Mouse (Mus musculus) hindbrain, embryonic 15.5 days (tissue): ENCODE measurements at regions not wholly inside any gene's neighbourhood (a gene's known extent, or its start where the extent isn't known, plus 50 kb on each side); places are given as distances from the start of the nearest gene placed in this dataset.
"Not testable (repeated sequence)": the region's sequence is repeated elsewhere in the genome, so short reads cannot be mapped to it uniquely, and the experiment has no call there.

Source experiments
- ATAC-seq: fragments of 200-750 bp; cut with Nextera tagmentation; 2 replicates; pipeline ENCODE4 v1.8.0; 2017; ENCODE audit warnings: low read depth, moderate number of reproducible peaks, moderate TSS enrichment; ENCODE audit not compliant: low FRiP score
- H3K27ac ChIP-seq: fragments of 300-500 bp; sonication (generic); replicated peaks from 2 replicates; pipeline ENCODE4 v1.5.1; 2015; ENCODE audit warnings: mild to moderate bottlenecking, inconsistent platforms
- H3K27me3 ChIP-seq: fragments of 300-500 bp; sonication (generic); 2 replicates; pipeline ENCODE4 v1.6.1; 2015; ENCODE audit warnings: control low read depth, inconsistent platforms
- H3K36me3 ChIP-seq: fragments of 300-500 bp; sonication (generic); 2 replicates; pipeline ENCODE4 v1.6.1; 2015; ENCODE audit warnings: control low read depth, inconsistent platforms
- H3K4me1 ChIP-seq: fragments of 300-500 bp; sonication (generic); replicated peaks from 2 replicates; pipeline ENCODE4 v1.6.1; 2015; ENCODE audit warnings: control low read depth, inconsistent platforms
- H3K4me2 ChIP-seq: fragments of 300-500 bp; sonication (generic); 2 replicates; pipeline ENCODE4 v1.6.1; 2015; ENCODE audit warnings: moderate library complexity, mild to moderate bottlenecking, inconsistent platforms
- H3K4me3 ChIP-seq: fragments of 300-500 bp; sonication (generic); 2 replicates; pipeline ENCODE4 v1.5.1; 2015; ENCODE audit warnings: mild to moderate bottlenecking, inconsistent platforms
- H3K9ac ChIP-seq: fragments of 300-500 bp; sonication (generic); 2 replicates; pipeline ENCODE4 v1.6.1; 2015; ENCODE audit warnings: inconsistent platforms
- H3K9me3 ChIP-seq: fragments of 300-500 bp; sonication (generic); 2 replicates; pipeline ENCODE4 v1.6.1; 2016; ENCODE audit warnings: control low read depth, inconsistent platforms
- WGBS: fragments of 180-500 bp; shearing (Covaris S2); methylation state at CpG from one replicate; pipeline ENCODE4 v1.1.7; 2015; 5-methylcytosine and 5-hydroxymethylcytosine counted together

DNA sequence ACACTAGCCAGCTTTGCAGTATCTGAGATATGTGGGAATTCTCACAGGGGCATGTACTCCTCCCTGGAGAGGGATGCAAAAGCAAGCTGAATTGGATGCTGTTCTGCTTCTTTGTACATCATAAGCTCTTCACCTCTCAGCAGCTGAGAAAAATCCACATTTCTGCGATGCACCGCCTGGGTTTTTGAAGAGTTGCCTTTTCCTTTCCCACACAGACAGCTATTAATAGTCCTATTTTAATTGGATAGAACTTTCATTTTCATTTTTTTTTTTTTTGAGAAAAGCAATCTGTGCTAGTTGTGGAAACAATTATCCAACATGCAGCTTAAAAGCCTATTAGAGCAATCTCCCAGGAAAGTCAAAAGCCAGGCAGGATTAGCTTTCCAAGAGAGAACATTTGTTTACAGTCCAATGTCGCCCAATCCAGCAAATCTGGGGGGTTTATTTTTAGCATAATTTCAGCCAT is 105.2 kb upstream of the Gucy1a1 start:
- WGBS = 51% methylated on average over 3 of the region's 3 CpGs
- H3K27me3 ChIP-seq = no peaks in the 10 kb centered on the region
- H3K4me1 ChIP-seq = peaks cover 14% of the 10 kb centered on the region
- H3K4me3 ChIP-seq = no peak overlapping the region
- peak; percentile 74 for ATAC-seq
- peak overlapping the region; percentile 23 for H3K4me2 ChIP-seq
- no peaks in the 10 kb centered on the region for H3K36me3 ChIP-seq
- H3K9me3 ChIP-seq = no peaks in the 10 kb centered on the region
- peak overlapping the region; percentile 83 for H3K27ac ChIP-seq
- no peak overlapping the region for H3K9ac ChIP-seq

DNA sequence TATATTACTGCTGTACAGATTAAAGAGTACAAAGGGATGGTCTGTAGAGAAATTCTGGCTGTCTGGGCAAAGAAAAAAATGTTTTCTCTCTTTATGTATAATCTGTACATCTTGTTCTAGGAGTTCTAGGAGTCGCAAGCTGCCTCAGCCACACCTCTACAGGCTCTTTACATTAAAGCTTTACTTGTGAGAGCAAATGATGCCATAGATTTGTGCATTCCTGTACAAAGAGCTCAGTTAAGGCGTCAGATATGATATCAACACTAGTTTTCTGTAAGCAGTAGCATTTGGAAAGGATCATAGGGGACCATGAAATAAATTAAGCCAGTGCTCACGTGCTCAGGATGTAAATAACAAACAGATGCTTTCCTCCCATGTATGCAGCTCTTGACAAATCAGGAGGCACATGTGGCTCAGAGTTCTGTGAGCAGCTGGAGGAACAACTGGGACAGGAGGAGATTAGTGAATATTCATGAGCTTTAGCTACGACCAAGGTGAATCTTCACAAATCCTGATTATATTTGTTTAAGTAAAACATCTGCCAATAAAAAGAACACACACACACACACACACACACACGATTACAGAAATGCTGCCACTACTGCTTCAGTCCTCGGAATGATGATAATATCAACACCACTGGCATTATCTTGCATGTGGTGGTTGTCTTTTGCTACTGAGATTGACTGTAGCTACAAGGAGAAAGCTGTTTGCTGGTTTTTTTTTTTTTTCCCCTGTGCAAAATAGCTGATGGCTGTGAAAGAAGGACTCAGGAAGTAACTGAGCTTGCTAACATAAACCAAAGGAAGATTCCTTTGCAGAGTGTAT is 104.6 kb upstream of the Gucy1a1 start:
- Histone ChIP-seq H3K9ac (no peak overlapping the region), H3K36me3 (no peaks in the 10 kb centered on the region), H3K27ac (peak overlapping the region; percentile 83), H3K4me1 (peaks cover 14% of the 10 kb centered on the region), H3K9me3 (no peaks in the 10 kb centered on the region), H3K4me2 (peak overlapping the region; percentile 23), H3K4me3 (no peak overlapping the region), H3K27me3 (no peaks in the 10 kb centered on the region)
- ATAC-seq = peak; percentile 80
- 37% methylated on average over 6 of the region's 6 CpGs for WGBS

DNA sequence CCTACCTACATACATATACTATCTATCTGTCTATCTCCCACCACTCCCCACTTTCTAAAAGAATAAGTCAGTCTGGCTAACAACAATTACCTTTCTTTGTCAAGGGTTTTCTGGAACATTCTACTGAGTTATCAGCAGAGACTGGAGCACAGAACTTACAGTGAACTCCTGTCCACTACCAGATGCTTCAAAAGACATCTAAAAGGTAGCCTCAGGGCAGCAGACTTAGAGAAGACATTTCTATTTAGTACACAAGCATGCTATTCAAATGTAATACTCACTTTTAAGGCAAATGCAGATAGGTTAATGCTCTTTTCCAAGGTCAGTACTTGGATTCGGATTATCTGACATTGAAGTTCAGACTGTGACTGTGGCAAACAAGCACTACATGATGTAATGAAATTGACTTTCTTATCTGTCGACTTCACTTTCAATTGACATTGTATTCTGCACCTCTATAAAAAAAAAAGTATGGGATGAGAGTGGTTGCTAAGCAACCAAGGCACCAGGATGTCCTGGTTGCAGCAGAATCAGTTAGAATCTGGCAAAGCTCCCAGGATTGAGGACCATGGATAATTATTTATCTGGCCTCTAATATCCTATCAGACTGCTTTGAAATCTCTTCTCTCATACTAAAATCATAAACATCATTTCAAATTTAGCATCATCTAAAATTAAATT is 90.9 kb upstream of the Gucy1a1 start:
- WGBS = 37% methylated on average over 2 of the region's 2 CpGs
- Histone ChIP-seq H3K9ac (no peak overlapping the region), H3K4me2 (no peak overlapping the region), H3K36me3 (no peaks in the 10 kb centered on the region), H3K27me3 (no peaks in the 10 kb centered on the region), H3K27ac (peak overlapping the region; percentile 63), H3K4me1 (peaks cover 14% of the 10 kb centered on the region), H3K4me3 (no peak overlapping the region), H3K9me3 (no peaks in the 10 kb centered on the region)
- ATAC-seq = peak; percentile 84

DNA sequence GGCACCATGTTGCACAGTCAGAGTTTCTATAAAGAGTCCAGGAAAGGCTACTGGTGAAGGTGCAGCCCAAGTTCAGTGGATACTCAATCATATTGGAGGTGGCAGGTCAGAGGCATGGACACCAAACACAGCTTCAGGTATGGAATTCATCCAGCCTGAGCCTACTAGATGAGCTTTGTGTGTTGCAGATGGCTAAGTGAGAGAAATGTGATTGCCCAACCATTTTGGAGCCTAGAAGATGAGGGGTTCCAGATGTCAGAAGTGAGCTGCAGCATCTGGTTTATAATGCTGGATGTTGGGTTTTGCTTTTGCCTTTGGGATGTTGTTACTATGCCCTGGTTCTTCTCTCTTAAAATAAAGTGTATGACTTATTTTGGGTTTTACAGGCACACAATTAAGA is 88.7 kb upstream of the Gucy1a1 start:
- Histone ChIP-seq H3K4me2 (no peak overlapping the region), H3K9ac (no peak overlapping the region), H3K9me3 (no peaks in the 10 kb centered on the region), H3K36me3 (no peaks in the 10 kb centered on the region), H3K4me3 (no peak overlapping the region), H3K27me3 (no peaks in the 10 kb centered on the region), H3K27ac (no peak overlapping the region), H3K4me1 (peaks cover 14% of the 10 kb centered on the region)
- no peak for ATAC-seq

DNA sequence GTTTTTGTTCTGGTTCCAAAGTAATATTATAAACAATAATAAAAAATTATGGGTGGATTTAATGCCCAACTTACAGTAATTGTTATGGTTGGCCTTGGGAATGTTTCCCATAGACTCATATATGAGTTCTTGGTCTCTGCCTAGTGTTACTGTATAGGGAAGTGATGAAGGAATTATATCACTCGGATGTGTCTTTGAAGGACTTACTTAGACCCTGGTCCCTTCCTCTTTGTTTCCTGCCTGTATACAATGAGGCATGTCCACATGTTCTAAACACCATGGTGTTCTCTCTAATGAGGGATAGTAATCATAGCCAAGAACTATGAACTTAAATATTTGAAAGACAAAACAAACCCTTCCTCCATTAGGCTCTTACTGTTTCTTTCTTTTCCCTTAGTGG is 77.8 kb upstream of the Gucy1a1 start:
- H3K4me1 ChIP-seq = no peaks in the 10 kb centered on the region
- ATAC-seq = no peak
- H3K36me3 ChIP-seq = no peaks in the 10 kb centered on the region
- H3K4me3 ChIP-seq = no peak overlapping the region
- H3K9me3 ChIP-seq = no peaks in the 10 kb centered on the region
- no peak overlapping the region for H3K4me2 ChIP-seq
- H3K9ac ChIP-seq = no peak overlapping the region
- H3K27me3 ChIP-seq = no peaks in the 10 kb centered on the region
- H3K27ac ChIP-seq = no peak overlapping the region
- WGBS = 85% methylated on average over 1 of the region's 1 CpGs

DNA sequence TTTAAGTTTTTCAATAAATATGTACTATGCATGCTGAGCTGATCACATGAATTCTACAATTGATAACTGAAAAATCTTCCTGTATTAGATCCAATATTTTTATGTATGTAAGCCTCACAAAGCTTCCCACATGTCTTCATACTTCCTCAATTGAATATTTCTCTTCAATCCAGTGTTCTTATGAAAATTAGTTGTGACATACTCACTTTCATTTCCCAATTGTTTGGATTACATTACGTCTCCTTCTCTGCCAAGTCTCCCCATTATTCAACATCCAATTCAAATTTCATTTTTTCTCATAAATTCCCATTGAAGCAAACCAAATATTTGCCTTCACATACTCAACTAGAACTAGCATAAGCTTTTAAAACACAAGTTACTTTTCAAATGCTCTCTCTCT is 76.3 kb upstream of the Gucy1a1 start:
- 89% methylated on average over 1 of the region's 1 CpGs for WGBS
- Histone ChIP-seq H3K9ac (no peak overlapping the region), H3K4me3 (no peak overlapping the region), H3K4me1 (no peaks in the 10 kb centered on the region), H3K27ac (no peak overlapping the region), H3K27me3 (no peaks in the 10 kb centered on the region), H3K4me2 (no peak overlapping the region), H3K9me3 (no peaks in the 10 kb centered on the region), H3K36me3 (no peaks in the 10 kb centered on the region)
- no peak for ATAC-seq

DNA sequence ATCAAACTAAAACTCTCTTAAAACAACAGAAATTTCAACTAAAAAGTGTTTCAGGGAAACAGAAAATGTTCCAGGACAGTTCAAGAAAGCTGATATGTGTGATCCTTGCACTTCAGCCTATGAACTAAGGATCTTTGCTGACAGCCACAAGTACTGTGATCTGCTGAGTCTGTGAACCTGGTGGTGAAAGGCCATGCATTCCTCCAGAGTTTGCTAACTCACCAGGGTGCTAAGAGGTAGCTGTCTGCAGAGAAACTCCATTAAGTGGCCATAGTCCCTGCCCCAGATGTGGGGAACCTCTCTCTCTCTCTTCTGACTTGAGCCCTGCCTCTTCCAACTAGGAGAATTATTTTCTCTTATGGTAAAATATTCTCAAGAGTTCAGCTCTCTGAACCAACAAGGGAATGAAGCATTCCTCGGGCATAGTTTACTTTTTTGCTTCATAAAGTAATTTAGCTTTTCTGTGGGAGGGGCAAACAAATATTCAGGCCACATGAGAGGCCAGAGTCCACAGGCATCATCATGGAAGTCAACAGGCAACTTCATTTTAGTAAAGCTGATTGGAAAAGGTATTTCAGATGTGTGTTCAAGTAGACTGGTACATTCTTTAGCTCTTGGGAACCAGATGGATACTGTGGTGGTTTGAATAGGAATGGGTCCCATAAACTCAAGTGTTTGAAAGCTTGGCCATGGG is 73.8 kb upstream of the Gucy1a1 start:
- ATAC-seq = not testable (repeated sequence)
- WGBS = 77% methylated on average over 1 of the region's 1 CpGs

DNA sequence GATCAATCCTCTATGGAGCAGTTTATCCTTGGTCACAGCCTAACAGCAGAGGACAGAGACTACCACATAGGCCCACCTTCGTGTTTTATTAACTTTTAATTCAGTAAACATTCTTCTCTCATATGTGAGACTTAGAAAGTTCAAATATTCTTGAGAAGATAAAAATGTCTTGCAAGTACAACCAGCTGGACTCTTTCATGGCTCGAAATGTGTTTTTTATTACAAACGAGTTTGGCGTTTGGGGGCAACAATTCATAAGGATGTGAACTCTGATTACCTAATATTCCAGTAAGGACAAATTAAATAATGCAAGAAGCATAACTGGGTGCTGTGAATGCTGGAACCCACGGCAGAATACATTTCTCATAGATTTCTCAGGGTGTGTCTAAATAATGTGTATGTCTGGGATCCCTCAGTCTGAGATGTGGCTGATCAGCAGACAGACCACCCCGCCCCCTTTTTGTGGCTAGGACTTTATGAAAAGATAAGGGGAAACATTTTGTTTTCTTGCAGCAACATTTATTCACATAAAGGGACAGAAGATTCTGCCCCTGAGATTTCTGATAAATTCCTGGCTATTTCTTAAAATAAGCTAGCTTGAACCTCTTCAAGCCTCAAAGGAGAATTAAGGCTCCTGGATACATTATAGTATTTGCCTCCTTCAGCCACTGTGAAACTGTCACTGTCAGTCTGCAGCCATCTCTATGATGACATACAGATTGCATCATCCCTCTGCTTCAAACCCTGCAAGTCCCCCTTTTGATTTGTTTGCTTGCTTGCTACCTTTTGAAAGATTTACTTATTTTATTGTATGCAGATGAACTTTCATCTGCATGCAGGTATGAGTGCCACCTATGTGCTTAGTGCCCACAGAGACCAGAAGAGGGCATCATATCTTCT is 69.2 kb upstream of the Gucy1a1 start:
- Histone ChIP-seq H3K4me1 (no peaks in the 10 kb centered on the region), H3K9ac (no peak overlapping the region), H3K36me3 (no peaks in the 10 kb centered on the region), H3K4me2 (no peak overlapping the region), H3K27me3 (no peaks in the 10 kb centered on the region), H3K4me3 (no peak overlapping the region), H3K27ac (no peak overlapping the region), H3K9me3 (no peaks in the 10 kb centered on the region)
- 88% methylated on average over 6 of the region's 6 CpGs for WGBS
- no peak for ATAC-seq

More for the DNA sequence above, 73.8 kb upstream of the Gucy1a1 start:
- not testable (repeated sequence) for H3K4me2 ChIP-seq, H3K27me3 ChIP-seq, H3K9me3 ChIP-seq, H3K4me1 ChIP-seq, H3K27ac ChIP-seq, H3K4me3 ChIP-seq, H3K36me3 ChIP-seq, H3K9ac ChIP-seq

DNA sequence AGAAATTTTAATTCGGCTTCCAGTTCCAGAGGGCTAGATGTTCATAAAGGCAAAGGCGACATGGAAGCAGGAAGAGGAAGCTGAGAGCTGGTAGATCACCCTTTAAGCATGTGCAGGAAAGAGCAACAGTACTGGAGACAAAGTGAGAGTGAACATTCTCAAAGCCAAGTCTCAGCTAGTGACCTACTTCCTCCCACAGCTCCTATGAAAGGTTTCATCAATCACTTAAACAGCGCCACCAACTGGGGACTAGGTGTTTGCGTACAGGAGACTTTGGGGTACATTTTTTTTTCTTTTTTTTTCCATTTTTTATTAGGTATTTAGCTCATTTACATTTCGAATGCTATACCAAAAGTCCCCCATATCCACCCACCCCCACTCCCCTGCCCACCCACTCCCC is 61.7 kb upstream of the Gucy1a1 start:
- H3K27me3 ChIP-seq = no peaks in the 10 kb centered on the region
- no peak overlapping the region for H3K9ac ChIP-seq
- H3K27ac ChIP-seq = no peak overlapping the region
- ATAC-seq = no peak
- whole genome bisulfite sequencing = 81% methylated on average over 5 of the region's 5 CpGs
- H3K9me3 ChIP-seq = no peaks in the 10 kb centered on the region
- no peaks in the 10 kb centered on the region for H3K4me1 ChIP-seq
- no peak overlapping the region for H3K4me3 ChIP-seq
- H3K4me2 ChIP-seq = no peak overlapping the region
- no peaks in the 10 kb centered on the region for H3K36me3 ChIP-seq
